Mouse (Mus musculus) bone marrow macrophage, adult 2 months (primary cell): ENCODE results near the gene Veph1.

Experiments
- CTCF ChIP-seq: IDR thresholded peaks from 2 replicates; pipeline ENCODE4 v1.5.1; 2012; ENCODE audit warnings: low read depth, mild to moderate bottlenecking, low read length, moderate library complexity
- POLR2A ChIP-seq: IDR thresholded peaks from 2 replicates; pipeline ENCODE4 v1.6.1; 2012; ENCODE audit warnings: mild to moderate bottlenecking, low read depth, low read length, borderline replicate concordance

DNA sequence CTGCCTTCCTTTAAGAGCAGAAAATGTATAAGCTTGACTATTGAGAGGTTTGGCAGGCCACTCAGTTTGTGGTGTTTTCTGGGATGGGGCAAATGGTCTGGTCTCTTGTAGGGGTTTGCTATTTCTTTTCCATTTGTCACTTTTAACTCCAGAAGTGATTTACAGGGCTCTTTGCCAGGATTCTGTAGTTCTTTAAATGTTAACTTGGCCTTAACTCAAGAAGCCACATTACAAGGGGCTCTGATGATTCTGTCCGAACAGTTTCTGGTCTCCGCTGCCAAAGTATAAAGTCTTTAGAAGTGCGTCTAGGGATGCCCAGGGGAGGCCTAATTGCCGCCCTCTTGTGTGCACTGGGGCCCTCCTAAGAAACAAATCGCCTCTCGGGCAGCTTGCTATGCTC lies 134.0 kb downstream of the Veph1 start:
- TF ChIP-seq CTCF (no peak), POLR2A (no peak)
